Mouse (Mus musculus): ENCODE results near the gene Ttyh3. TPM values are rescaled to one million over a fixed set of nuclear protein-coding genes. Genes with fewer than 3 reads are reported as not detected.

Gene Ttyh3
- total and polyA plus RNA-seq, 2 experiments from 2014 or later: 60.3 to 260 TPM

- Histone ChIP-seq H3K9ac (replicated peaks; ENCODE audit: low read length) (no peak overlapping the region), H3K4me2 (ENCODE audit: low read depth, low read length) (no peak overlapping the region), H3K27me3 (ENCODE audit: insufficient read depth, low read length) (no peaks in the 10 kb centered on the region), H3K27ac (no peak overlapping the region), H3K4me3 (ENCODE audit: low read length) (no peak overlapping the region), H3K9me3 (ENCODE audit: low read length) (no peaks in the 10 kb centered on the region), H3K36me3 (ENCODE audit: insufficient read depth, low read length) (no peaks in the 10 kb centered on the region), H3K4me1 (ENCODE audit: insufficient read depth, low read length) (0 out of 2 replicates have a peak, but pooled peaks cover 8% of the 10 kb centered on the region)
- no peak for TF ChIP-seq CTCF (IDR thresholded peaks at IDR 0.05; ENCODE audit: low read depth)
- ATAC-seq (no peak), DNase-seq (ENCODE audit: low spot score) (no peak)
- 82% methylated on average over 15 of the region's 15 CpGs for WGBS
These were observed 5.4 kb upstream of the Ttyh3 start for GRCm38 (mm10) chr5:140654096-140654845.

- DNase-seq (ENCODE audit: low spot score) (no peak), ATAC-seq (no peak)
- H3K27me3 ChIP-seq (ENCODE audit: insufficient read depth, low read length): no peaks in the 10 kb centered on the region
- 0 out of 2 replicates have a peak, but pooled peaks cover 8% of the 10 kb centered on the region for H3K4me1 ChIP-seq (ENCODE audit: insufficient read depth, low read length)
- 47% methylated on average over 7 of the region's 7 CpGs for WGBS
- H3K4me3 ChIP-seq (ENCODE audit: low read length): no peak overlapping the region
- no peak overlapping the region for H3K4me2 ChIP-seq (ENCODE audit: low read depth, low read length)
- no peak for TF ChIP-seq CTCF (IDR thresholded peaks at IDR 0.05; ENCODE audit: low read depth)
- no peak overlapping the region for H3K27ac ChIP-seq
- H3K9ac ChIP-seq (replicated peaks; ENCODE audit: low read length): no peak overlapping the region
- H3K36me3 ChIP-seq (ENCODE audit: insufficient read depth, low read length): no peaks in the 10 kb centered on the region
- no peaks in the 10 kb centered on the region for H3K9me3 ChIP-seq (ENCODE audit: low read length)
These were observed 3.8 kb upstream of the Ttyh3 start for GRCm38 (mm10) chr5:140652587-140652986.

DNA sequence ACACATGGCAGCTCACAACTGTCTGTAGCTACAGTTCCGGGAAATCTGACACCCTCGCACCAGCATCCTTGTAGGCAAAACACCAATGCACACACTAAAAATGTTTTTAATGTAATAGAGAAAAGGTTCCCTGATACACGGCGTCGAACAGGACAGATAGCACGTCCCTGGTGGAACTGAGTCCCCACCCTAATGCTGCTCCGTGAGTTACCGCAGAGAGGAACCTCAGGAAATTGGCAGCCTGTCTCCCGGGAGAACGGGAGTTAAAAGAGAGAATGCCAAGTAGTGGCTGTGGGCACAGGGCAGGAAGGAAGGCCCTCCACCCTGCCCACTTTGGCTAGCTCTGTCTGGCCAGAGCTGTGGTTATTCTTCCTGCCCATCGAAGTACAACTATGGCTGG, 2.4 kb upstream of the Ttyh3 start:
- H3K4me2 ChIP-seq (ENCODE audit: low read depth, low read length): no peak overlapping the region

GRCm38 (mm10) chr5:140649881-140650414, 1.1 kb upstream of the Ttyh3 start:
- H3K4me3 ChIP-seq (ENCODE audit: low read length): no peak overlapping the region
- WGBS: 66% methylated on average over 7 of the region's 7 CpGs
- no peaks in the 10 kb centered on the region for H3K27me3 ChIP-seq (ENCODE audit: insufficient read depth, low read length)
- no peak for DNase-seq (ENCODE audit: low spot score)
- no peak for TF ChIP-seq CTCF (IDR thresholded peaks at IDR 0.05; ENCODE audit: low read depth)
- H3K9ac ChIP-seq (replicated peaks; ENCODE audit: low read length): peak overlapping the region; percentile 47; the same call in 1 of the 2 replicates
- H3K4me1 ChIP-seq (ENCODE audit: insufficient read depth, low read length): peaks cover 26% of the 10 kb centered on the region
- no peak for ATAC-seq
- H3K4me2 ChIP-seq (ENCODE audit: low read depth, low read length): peak overlapping the region; percentile 73
- H3K27ac ChIP-seq: peak overlapping the region; percentile 88
- no peaks in the 10 kb centered on the region for H3K9me3 ChIP-seq (ENCODE audit: low read length)
- no peaks in the 10 kb centered on the region for H3K36me3 ChIP-seq (ENCODE audit: insufficient read depth, low read length)

More for the DNA sequence above, 2.4 kb upstream of the Ttyh3 start:
- Histone ChIP-seq H3K9me3 (ENCODE audit: low read length) (no peaks in the 10 kb centered on the region), H3K4me3 (ENCODE audit: low read length) (no peak overlapping the region), H3K27me3 (ENCODE audit: insufficient read depth, low read length) (no peaks in the 10 kb centered on the region), H3K4me1 (ENCODE audit: insufficient read depth, low read length) (peaks cover 13% of the 10 kb centered on the region; the same call in 1 of the 2 replicates), H3K27ac (no peak overlapping the region), H3K9ac (replicated peaks; ENCODE audit: low read length) (no peak overlapping the region), H3K36me3 (ENCODE audit: insufficient read depth, low read length) (no peaks in the 10 kb centered on the region)
- no peak for DNase-seq (ENCODE audit: low spot score)
- 53% methylated on average over 11 of the region's 11 CpGs for WGBS
- ATAC-seq: no peak
- no peak for TF ChIP-seq CTCF (IDR thresholded peaks at IDR 0.05; ENCODE audit: low read depth)

- Histone ChIP-seq H3K9me3 (ENCODE audit: low read length) (no peaks in the 10 kb centered on the region), H3K36me3 (ENCODE audit: insufficient read depth, low read length) (no peaks in the 10 kb centered on the region), H3K4me3 (ENCODE audit: low read length) (peak overlapping the region; percentile 98), H3K4me2 (ENCODE audit: low read depth, low read length) (peak overlapping the region; percentile 73), H3K27me3 (ENCODE audit: insufficient read depth, low read length) (no peaks in the 10 kb centered on the region), H3K27ac (peak overlapping the region; percentile 88), H3K4me1 (ENCODE audit: insufficient read depth, low read length) (peaks cover 33% of the 10 kb centered on the region), H3K9ac (replicated peaks; ENCODE audit: low read length) (peak overlapping the region; percentile 100)
- TF ChIP-seq CTCF (IDR thresholded peaks at IDR 0.05; ENCODE audit: low read depth): no peak
- DNase-seq (ENCODE audit: low spot score) (peak; percentile 99), ATAC-seq (peak; percentile 95)
- WGBS: 6% methylated on average over 24 of the region's 26 CpGs
These were observed 353 bp upstream of the Ttyh3 start for GRCm38 (mm10) chr5:140649101-140649667.

DNA sequence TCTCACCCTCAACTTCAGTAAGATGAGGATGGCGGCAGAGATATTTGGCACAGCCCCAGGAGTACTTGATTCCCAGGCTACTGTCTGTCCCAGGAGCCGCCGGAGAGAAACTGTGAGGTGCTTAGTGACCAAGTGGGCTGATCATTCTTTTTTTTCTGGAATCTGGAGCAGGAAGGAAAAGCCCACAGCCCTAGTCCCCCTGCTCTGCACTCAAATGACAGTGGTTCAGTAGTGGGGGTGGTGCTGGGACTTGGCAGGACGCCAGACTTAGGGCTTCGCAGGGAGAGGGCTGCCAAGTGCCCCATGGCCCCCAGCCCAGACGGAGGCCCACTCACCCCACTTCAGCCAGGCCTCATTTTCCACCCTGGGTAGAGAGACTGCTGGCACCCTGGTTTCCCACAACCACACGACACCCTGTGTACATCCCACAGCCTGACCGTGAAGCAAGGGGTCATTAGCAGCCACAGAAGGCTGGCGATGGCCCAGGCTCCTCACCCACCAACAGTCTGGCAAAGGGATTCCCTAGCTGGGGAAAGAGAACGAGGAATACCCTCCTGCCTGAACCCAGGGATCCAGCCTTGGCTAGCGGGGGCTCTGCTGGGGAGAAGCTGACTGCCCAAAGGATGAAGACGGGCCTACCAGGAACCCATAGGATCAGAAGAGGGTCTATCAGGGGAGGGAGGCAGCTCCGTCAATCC, 861 bp downstream of the Ttyh3 start:
- peak overlapping the region; percentile 100 for H3K9ac ChIP-seq (replicated peaks; ENCODE audit: low read length)
- no peaks in the 10 kb centered on the region for H3K9me3 ChIP-seq (ENCODE audit: low read length)
- peak overlapping the region; percentile 97 for H3K27ac ChIP-seq
- no peaks in the 10 kb centered on the region for H3K27me3 ChIP-seq (ENCODE audit: insufficient read depth, low read length)
- H3K4me1 ChIP-seq (ENCODE audit: insufficient read depth, low read length): peaks cover 33% of the 10 kb centered on the region
- peak overlapping the region; percentile 73 for H3K4me2 ChIP-seq (ENCODE audit: low read depth, low read length)
- TF ChIP-seq CTCF (IDR thresholded peaks at IDR 0.05; ENCODE audit: low read depth): no peak
- peak; percentile 85 for DNase-seq (ENCODE audit: low spot score)
- no peaks in the 10 kb centered on the region for H3K36me3 ChIP-seq (ENCODE audit: insufficient read depth, low read length)
- H3K4me3 ChIP-seq (ENCODE audit: low read length): peak overlapping the region; percentile 98
- peak; percentile 52 for ATAC-seq
- under 1% methylated on average over 13 of the region's 13 CpGs for WGBS
